Mouse (Mus musculus) embryonic facial prominence, embryonic 15.5 days (tissue): Measurements from ENCODE around the gene Dnajb5. TPM values are rescaled to one million over a fixed set of nuclear protein-coding genes. Genes with fewer than 3 reads are reported as not detected.

ENCODE experiments used
- ATAC-seq: fragments of 200-750 bp; cut with Nextera tagmentation; 2 replicates; pipeline ENCODE4 v1.8.0; 2017; ENCODE audit warnings: low read depth, moderate TSS enrichment; ENCODE audit not compliant: insufficient number of reproducible peaks, low FRiP score, low TSS enrichment
- H3K27ac ChIP-seq: fragments of 300-500 bp; sonication (generic); replicated peaks from 2 replicates; pipeline ENCODE4 v1.5.1; 2015; ENCODE audit warnings: mild to moderate bottlenecking, inconsistent platforms
- H3K27me3 ChIP-seq: fragments of 300-500 bp; sonication (generic); 2 replicates; pipeline ENCODE4 v1.6.1; 2015; ENCODE audit warnings: inconsistent platforms
- H3K36me3 ChIP-seq: fragments of 300-500 bp; sonication (generic); 2 replicates; pipeline ENCODE4 v1.6.1; 2015; ENCODE audit warnings: mild to moderate bottlenecking, inconsistent platforms
- H3K4me1 ChIP-seq: fragments of 300-500 bp; sonication (generic); 2 replicates; pipeline ENCODE4 v1.6.1; 2015; ENCODE audit warnings: inconsistent platforms
- H3K4me2 ChIP-seq: fragments of 300-500 bp; sonication (generic); replicated peaks from 2 replicates; pipeline ENCODE4 v1.6.1; 2015; ENCODE audit warnings: mild to moderate bottlenecking, inconsistent platforms
- H3K4me3 ChIP-seq: fragments of 300-500 bp; sonication (generic); replicated peaks from 2 replicates; pipeline ENCODE4 v1.5.1; 2015; ENCODE audit warnings: mild to moderate bottlenecking, inconsistent platforms
- H3K9ac ChIP-seq: fragments of 300-500 bp; sonication (generic); 2 replicates; pipeline ENCODE4 v1.6.1; 2015; ENCODE audit warnings: inconsistent platforms
- H3K9me3 ChIP-seq: fragments of 300-500 bp; sonication (generic); replicated peaks from 2 replicates; pipeline ENCODE4 v1.6.1; 2016; ENCODE audit warnings: inconsistent platforms
- WGBS: fragments of 180-500 bp; shearing (Covaris S2); methylation state at CpG from one replicate; pipeline ENCODE4 v1.1.7; 2015; 5-methylcytosine and 5-hydroxymethylcytosine counted together
- polyA plus RNA-seq: library from polyadenylated mRNA; unstranded; fragments of >200 nt; fragmentation: Nextera tagmentation; extraction: Ambion mirVana; gene quantifications from 2 replicates; pipeline ENCODE4 v1.2.1, GENCODE M21; 2015

Gene Dnajb5
- polyA plus RNA-seq, 1 experiment from 2014 or later = 10.4 TPM

DNA sequence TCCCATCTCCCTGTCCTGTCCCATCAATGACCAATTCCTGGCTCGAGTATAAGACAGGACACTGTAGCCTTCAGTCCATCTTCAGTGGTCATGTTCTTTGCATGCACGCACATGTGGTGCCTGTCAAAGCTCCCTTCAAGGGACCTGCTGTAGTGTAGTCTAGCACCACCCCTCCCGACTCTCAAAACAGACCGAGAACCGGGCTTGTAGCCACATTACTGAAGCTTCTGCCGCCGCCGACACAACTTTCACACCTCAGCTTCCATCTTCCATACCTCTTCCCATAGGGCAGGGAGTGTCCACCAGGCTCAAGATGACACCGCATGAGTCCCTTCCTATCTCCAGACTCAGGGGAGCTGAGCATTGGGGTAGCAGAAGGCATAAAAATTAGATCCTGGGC, 5.4 kb upstream of the Dnajb5 start:
- H3K4me2 ChIP-seq = no peak overlapping the region
- WGBS = 88% methylated on average over 9 of the region's 9 CpGs
- no peak for ATAC-seq

DNA sequence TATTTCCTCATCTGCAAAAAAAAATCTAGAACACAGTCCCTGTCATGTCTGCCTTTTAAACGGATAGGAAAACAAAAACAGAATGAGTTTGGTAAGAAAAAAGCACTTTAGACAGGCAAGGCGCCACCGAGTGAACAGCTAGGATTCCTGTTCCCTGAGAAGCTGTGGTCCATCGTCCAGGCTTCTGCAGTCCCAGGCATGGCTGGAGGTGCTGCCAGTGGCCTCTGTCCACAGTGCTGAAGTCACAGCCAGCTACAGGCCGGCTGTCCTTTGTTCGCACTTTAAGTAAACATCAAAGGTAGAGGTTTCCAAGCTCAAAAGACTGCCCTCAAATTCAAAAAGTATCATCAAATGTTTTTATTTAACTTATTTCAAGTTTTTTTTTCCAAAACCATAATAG, 4.6 kb upstream of the Dnajb5 start:
- ATAC-seq = no peak
- Histone ChIP-seq H3K4me2 (no peak overlapping the region), H3K27ac (no peak overlapping the region), H3K9me3 (no peaks in the 10 kb centered on the region), H3K36me3 (no peaks in the 10 kb centered on the region), H3K4me1 (no peaks in the 10 kb centered on the region), H3K9ac (no peak overlapping the region), H3K27me3 (no peaks in the 10 kb centered on the region; the same call in 1 of the 2 replicates), H3K4me3 (no peak overlapping the region)
- 10% methylated on average over 6 of the region's 6 CpGs for whole genome bisulfite sequencing

More for the DNA sequence above, 5.4 kb upstream of the Dnajb5 start:
- Histone ChIP-seq H3K27ac (no peak overlapping the region), H3K36me3 (no peaks in the 10 kb centered on the region), H3K4me3 (no peak overlapping the region), H3K27me3 (no peaks in the 10 kb centered on the region; the same call in 1 of the 2 replicates), H3K9me3 (no peaks in the 10 kb centered on the region), H3K9ac (no peak overlapping the region), H3K4me1 (no peaks in the 10 kb centered on the region)

DNA sequence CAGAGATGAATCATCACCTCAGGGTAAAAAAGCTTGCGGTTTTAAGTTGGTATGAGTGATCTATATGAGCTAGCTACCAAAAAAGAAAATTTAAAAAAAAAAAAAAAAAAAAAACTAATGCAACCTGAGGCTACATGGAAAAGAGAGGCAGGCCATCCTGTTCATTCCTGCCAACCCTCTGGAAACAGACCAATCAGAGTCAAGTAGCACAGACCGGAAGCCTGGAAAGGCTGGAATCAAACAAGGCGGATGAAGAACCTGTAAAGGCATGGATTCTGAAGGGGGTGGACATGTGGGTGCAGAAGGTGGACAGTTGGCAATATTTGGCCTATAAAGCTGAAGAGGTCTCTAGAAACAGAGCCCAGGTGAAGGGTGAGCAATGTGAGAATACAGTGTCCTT, 4.2 kb upstream of the Dnajb5 start:
- WGBS = 82% methylated on average over 3 of the region's 3 CpGs
- no peak for ATAC-seq
- Histone ChIP-seq H3K4me3 (no peak overlapping the region), H3K27ac (no peak overlapping the region), H3K4me2 (no peak overlapping the region), H3K4me1 (peaks cover 3% of the 10 kb centered on the region), H3K9me3 (no peaks in the 10 kb centered on the region), H3K9ac (no peak overlapping the region), H3K36me3 (no peaks in the 10 kb centered on the region), H3K27me3 (no peaks in the 10 kb centered on the region; the same call in 1 of the 2 replicates)

DNA sequence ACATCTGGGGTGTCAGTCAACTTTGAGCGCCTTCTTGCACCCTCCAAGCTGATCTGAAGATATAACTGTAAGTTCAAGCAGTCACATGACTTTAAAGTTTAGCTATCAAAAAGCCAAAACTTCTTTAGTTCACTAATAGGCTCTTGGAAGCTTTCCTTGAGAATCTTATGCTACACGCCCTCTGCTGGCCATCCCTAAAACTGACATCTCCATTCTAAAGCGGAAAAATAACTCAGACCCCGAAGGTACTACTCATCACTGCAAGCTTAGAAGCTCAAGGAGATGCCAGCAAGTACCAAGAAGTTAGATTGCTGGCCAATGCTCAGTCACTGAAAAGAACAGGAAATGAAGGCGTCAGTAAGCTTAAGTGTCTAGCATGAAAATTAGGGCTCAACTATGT, 3.7 kb upstream of the Dnajb5 start:
- WGBS = 6% methylated on average over 5 of the region's 5 CpGs

DNA sequence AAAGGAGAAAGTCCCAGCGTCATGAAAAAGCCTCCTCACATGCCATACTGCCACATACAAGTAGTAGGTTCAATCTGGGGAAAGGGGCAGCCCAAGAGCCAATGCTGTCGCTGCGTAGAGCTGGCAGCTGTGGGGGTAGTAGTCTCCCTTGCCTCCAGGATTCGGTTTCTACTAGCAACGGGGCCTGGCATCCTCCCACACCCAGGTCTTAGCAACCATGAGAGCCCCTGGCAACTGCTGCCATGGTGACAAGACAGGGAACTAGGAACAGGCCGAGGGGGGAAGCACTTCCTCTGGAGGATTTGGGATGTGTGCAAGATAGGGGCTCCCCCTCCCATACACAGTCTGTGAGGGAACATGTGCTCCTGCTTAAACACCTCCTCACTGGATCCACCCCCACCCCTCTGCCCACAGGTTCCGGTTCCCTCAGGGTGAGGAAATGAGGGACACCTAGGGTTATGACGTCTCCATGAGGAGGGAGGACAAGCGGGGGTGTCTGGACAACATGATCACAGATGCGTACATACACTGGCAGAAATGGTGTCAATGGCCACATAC, 2.8 kb upstream of the Dnajb5 start:
- H3K9ac ChIP-seq = no peak overlapping the region
- H3K36me3 ChIP-seq = no peaks in the 10 kb centered on the region
- no peak for ATAC-seq
- no peaks in the 10 kb centered on the region; the same call in 1 of the 2 replicates for H3K27me3 ChIP-seq
- 38% methylated on average over 10 of the region's 10 CpGs for WGBS
- no peak overlapping the region for H3K4me3 ChIP-seq
- H3K27ac ChIP-seq = no peak overlapping the region
- no peaks in the 10 kb centered on the region for H3K9me3 ChIP-seq
- peaks cover 17% of the 10 kb centered on the region for H3K4me1 ChIP-seq
- H3K4me2 ChIP-seq = no peak overlapping the region

More for the DNA sequence above, 3.7 kb upstream of the Dnajb5 start:
- no peak for ATAC-seq
- H3K27ac ChIP-seq = no peak overlapping the region
- no peaks in the 10 kb centered on the region; the same call in 1 of the 2 replicates for H3K27me3 ChIP-seq
- no peaks in the 10 kb centered on the region for H3K9me3 ChIP-seq
- no peaks in the 10 kb centered on the region for H3K36me3 ChIP-seq
- peaks cover 8% of the 10 kb centered on the region for H3K4me1 ChIP-seq
- H3K9ac ChIP-seq = no peak overlapping the region
- no peak overlapping the region for H3K4me2 ChIP-seq
- no peak overlapping the region for H3K4me3 ChIP-seq

DNA sequence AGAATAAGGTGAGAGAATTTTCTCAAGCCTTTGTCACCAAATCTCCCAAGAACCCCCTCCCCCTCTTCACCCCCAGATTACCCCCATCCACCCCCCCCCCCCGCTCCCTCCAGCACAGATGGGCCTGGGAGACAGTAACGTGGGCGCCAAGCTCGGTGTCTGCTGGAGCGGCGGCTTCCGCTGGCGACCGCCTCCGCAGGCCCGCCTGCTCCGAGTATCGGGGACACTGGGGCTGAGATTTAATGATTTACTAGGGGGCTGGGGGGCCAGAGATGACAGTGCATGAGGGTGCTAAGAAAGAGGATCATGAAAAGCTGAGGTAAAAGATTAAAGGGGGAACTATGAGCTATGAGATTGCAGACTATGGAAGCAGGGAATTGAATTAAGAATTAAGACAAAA, 1.1 kb upstream of the Dnajb5 start:
- ATAC-seq = no peak
- Histone ChIP-seq H3K9ac (no peak overlapping the region), H3K4me1 (peaks cover 33% of the 10 kb centered on the region), H3K9me3 (no peaks in the 10 kb centered on the region), H3K36me3 (no peaks in the 10 kb centered on the region), H3K27me3 (no peaks in the 10 kb centered on the region; the same call in 1 of the 2 replicates), H3K27ac (no peak overlapping the region), H3K4me3 (no peak overlapping the region), H3K4me2 (no peak overlapping the region)
- 40% methylated on average over 13 of the region's 13 CpGs for WGBS

DNA sequence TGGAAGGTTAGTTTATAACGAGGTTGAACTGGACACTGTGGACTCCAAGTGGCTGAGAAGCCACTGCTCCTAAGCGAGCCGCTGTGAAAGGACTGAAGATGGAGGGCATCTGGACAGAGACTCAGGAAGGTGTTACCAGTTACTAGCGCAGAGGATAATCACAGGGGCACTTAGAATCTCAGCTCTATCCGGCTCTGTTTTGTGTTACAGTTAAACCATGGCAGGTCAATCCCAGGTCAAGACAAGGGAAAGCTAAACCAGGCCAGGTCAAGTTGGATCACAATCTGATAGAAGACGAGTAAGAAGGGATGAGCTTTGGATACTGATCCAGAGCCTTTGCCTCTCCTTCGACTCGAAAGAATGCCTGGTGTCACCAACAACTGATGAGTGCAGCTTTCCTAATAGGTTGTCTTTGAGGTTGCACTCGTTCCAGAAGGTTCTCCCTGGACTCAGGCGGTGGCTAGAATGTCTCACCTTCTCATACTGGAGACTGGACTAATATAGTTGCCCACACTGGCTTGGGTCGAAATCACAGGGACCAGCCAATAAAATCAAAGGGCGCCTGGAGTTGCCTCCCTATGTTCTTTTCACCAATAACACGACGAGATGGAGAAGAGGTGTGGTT, 451 bp upstream of the Dnajb5 start:
- Histone ChIP-seq H3K27ac (no peak overlapping the region), H3K27me3 (no peaks in the 10 kb centered on the region; the same call in 1 of the 2 replicates), H3K4me2 (peak overlapping the region; percentile 68), H3K9me3 (no peaks in the 10 kb centered on the region), H3K36me3 (no peaks in the 10 kb centered on the region), H3K9ac (no peak overlapping the region), H3K4me1 (peaks cover 38% of the 10 kb centered on the region), H3K4me3 (peak overlapping the region; percentile 89)
- ATAC-seq = no peak
- WGBS = 11% methylated on average over 14 of the region's 14 CpGs

DNA sequence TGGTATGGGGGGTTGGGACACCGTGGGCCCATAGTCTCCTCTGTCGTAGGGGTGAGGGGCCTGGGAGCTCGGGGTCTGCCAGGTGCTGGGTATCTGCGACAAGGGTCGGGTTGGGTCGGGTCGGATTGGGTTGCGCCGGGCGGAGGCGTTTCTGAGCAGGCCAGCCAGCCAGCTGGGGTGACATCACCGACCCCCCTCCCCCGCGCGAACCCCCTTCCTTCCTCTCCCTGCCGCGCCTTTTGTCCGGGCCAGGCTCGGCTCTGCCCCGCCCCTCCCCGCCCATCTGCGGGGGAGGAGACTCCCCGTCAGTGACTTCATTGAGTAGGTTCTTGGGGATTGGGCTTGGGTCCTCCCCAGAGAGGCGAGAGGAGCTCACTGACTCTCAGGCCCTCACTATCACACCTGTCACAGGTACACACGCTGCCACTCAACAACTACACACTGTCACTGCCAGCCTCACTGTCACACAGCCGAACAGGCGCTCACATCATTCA, 498 bp downstream of the Dnajb5 start:
- H3K27ac ChIP-seq = peak overlapping the region; percentile 90
- H3K27me3 ChIP-seq = no peaks in the 10 kb centered on the region; the same call in 1 of the 2 replicates
- no peaks in the 10 kb centered on the region for H3K36me3 ChIP-seq
- peak overlapping the region; percentile 89 for H3K4me3 ChIP-seq
- H3K9me3 ChIP-seq = no peaks in the 10 kb centered on the region
- peaks cover 38% of the 10 kb centered on the region for H3K4me1 ChIP-seq
- H3K9ac ChIP-seq = peak overlapping the region; percentile 75
- WGBS = under 1% methylated on average over 22 of the region's 27 CpGs
- ATAC-seq = peak; percentile 81
- peak overlapping the region; percentile 68 for H3K4me2 ChIP-seq

DNA sequence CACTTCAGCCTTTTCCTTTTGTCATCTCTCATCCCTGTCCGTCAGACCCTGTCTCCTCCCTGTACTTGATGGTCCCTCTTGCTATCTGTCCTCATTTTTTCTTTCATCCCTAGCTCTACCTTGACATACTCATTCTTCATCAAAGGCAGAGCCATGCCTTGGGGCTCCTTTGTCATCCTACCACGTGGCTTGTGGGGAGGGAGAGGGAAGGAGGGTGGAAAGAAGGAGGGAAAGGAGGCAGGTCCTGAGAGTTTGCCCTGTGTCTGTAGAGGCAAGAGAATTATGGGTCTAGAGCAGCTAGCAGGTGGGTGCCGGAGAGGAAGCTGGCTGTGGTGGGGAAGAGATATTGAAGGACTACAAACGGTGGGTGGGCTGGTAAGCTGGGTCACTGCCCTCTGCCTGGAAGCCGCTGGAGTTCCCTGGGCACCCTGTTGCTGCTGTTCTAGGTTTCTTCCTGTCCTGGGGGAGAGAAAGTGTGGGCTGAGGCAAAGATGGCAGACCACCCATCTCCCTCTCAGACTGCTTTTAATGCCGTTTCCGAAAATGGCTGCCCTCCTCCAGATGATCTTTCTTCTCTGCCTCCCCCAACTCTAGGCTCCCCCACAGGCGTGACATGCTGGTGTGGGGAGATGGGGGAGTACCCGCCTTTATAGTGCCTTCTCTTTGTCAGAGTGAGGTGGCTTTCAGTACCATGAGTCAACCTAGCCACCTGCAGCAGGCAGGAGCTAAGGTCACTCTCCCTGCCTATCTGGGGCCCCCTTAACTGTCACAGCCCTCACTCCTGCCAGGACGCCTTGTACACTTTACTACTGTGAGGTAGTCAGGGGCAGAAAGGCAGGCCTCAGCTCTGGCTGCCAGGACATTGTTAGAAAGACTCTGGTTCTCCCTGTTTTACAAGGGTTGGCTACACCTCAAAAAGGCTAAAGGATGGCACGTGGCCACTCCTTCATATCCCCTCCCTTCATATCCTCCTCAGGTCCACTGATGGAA, 1.9 kb downstream of the Dnajb5 start:
- Histone ChIP-seq H3K9me3 (no peaks in the 10 kb centered on the region), H3K36me3 (peaks cover under 1% of the 10 kb centered on the region; the same call in 1 of the 2 replicates), H3K27ac (no peak overlapping the region; the same call in 1 of the 2 replicates), H3K4me1 (peaks cover 38% of the 10 kb centered on the region), H3K9ac (no peak overlapping the region), H3K4me2 (peak overlapping the region; percentile 68), H3K27me3 (no peaks in the 10 kb centered on the region; the same call in 1 of the 2 replicates), H3K4me3 (peak overlapping the region; percentile 89; the same call in 1 of the 2 replicates)
- ATAC-seq = no peak
- whole genome bisulfite sequencing = 57% methylated on average over 11 of the region's 11 CpGs

DNA sequence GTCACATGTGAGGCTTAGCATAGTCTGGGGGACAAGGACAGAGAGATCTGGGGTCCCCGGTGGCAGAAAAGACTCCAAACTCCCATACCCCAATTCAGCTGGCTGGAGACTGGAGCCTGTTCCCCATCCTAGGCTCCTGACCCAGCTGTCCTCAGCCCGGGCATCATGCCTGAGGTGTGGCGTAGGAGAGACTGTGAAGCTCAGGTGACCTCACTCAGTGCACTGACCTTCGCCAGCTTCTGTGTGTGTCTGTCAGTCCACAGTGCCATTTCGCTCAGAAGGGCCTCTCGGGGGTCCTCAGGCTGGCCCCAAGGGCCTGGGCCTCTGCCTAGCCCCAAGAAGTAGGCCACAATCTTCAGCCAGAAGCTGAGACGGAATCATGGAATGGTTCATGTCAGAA, 2.9 kb downstream of the Dnajb5 start:
- Histone ChIP-seq H3K36me3 (peaks cover 10% of the 10 kb centered on the region), H3K9me3 (no peaks in the 10 kb centered on the region), H3K4me1 (peaks cover 38% of the 10 kb centered on the region), H3K27me3 (no peaks in the 10 kb centered on the region; the same call in 1 of the 2 replicates), H3K9ac (no peak overlapping the region), H3K4me2 (no peak overlapping the region), H3K4me3 (no peak overlapping the region), H3K27ac (peak overlapping the region; percentile 66; the same call in 1 of the 2 replicates)
- ATAC-seq = no peak
- WGBS = 82% methylated on average over 7 of the region's 7 CpGs
